Mouse (Mus musculus): ENCODE measurements around the gene Def8.
"Not testable (repeated sequence)": the region's sequence is repeated elsewhere in the genome, so short reads cannot be mapped to it uniquely, and the experiment has no call there.

The Def8 gene

GRCm38 (mm10) chr8:123414255-123414654 is 9.1 kb upstream of the Def8 start:
- no peak for DNase-seq (ENCODE audit: low spot score)

DNA sequence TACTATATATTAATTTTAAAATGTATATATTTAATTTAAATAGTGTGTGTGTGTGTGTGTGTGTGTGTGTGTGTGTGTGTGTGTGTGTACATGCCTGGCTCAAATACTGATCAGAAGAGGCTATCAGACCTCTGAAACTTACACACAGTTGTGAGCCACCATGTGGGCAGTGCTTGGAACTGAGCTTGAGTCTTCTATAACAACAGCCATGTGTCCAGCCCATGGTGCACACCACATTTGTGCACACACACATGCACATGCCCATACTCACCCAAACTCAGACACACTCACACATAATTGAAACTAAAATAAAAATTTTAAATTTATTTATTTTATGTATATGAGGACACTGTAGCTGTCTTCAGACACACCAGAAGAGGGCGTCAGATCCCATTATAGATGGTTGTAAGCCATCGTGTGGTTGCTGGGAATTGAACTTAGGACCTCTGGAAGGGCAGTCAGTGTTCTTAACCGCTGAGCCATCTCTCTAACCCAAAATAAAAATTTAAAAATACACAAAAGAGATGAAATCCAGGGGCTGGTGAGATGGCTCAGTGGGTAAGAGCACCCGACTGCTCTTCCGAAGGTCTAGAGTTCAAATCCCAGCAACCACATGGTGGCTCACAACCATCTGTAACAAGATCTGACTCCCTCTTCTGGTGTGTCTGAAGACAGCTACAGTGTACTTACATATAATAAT is 8.2 kb upstream of the Def8 start:
- not testable (repeated sequence) for DNase-seq (ENCODE audit: low spot score)

GRCm38 (mm10) chr8:123415967-123416943 is 7.1 kb upstream of the Def8 start:
- no peak for DNase-seq (ENCODE audit: low spot score)

DNA sequence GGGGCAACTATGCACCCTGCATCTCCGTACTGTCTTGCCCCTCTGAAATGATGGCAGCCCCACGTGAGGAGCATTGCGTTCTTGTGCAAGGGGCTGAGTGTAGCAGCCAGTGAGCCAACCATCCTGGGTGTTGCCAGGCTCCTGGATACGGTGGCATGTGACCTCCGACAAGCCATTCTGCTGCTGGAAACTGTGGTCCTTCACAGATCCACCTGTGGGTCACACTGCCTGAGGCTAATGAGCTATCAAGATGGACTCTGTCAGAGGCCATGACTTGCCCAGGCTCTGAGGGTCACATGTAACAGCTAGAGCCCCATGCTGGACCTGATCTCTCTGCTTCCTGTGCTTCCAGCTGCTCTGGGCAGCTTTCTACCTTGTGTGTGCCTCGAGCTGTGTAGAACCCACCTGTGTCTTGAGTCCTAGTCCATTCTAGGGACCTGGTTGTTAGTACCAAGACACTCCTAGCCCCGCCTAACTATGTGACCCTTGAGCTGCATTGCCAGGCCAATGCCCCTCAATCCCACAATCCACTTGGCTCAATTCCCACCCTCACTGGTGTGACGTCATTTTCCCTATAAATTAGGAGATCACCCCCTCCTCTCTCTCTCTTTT is 6.3 kb upstream of the Def8 start:
- DNase-seq (ENCODE audit: low spot score), result no peak

DNA sequence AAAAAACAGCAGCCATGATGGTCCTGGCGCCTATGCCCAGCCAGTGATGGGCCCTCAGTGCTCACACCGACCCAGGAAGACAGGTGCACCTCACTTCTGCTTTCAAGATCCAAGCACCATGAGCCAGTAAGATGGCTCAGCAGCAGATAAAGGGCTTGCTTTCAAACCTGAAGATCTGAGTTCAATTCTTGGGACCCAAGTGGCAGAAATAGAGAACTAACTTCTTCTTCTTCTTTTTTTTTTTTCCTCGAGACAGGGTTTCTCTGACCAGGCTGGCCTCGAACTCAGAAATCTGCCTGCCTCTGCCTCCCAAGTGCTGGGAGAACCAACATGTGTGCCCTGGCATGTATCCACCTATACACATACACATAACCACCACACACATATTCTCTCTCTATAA is 3.6 kb upstream of the Def8 start:
- no peak for DNase-seq (ENCODE audit: low spot score)

DNA sequence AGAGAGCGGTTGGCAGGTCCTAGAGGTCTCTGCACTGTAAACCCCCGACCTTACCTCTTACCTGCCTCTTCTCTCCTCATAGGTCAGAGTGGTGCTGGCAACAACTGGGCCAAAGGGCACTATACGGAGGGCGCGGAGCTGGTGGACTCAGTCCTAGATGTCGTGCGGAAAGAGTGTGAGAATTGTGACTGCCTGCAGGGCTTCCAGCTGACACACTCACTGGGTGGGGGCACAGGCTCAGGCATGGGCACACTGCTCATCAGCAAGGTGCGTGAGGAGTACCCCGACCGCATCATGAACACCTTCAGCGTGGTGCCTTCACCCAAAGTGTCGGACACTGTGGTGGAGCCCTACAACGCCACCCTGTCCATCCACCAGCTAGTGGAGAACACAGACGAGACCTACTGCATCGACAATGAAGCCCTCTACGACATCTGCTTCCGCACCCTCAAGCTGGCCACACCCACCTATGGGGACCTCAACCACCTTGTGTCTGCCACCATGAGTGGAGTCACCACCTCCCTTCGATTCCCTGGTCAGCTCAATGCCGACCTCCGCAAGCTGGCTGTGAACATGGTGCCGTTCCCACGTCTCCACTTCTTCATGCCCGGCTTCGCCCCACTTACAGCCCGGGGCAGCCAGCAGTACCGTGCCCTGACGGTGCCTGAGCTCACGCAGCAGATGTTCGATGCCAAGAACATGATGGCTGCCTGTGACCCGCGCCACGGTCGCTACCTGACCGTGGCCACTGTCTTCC is 2.6 kb upstream of the Def8 start:
- no peak for DNase-seq (ENCODE audit: low spot score)

DNA sequence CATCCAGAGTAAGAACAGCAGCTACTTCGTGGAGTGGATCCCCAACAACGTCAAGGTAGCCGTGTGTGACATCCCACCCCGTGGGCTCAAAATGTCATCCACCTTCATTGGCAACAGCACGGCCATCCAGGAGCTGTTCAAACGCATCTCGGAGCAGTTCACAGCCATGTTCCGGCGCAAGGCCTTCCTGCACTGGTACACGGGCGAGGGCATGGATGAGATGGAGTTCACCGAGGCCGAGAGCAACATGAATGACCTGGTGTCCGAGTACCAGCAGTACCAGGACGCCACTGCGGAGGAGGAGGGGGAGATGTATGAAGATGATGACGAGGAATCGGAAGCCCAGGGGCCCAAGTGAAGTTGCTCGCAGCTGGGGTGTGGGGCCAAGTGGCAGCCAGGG is 2.0 kb upstream of the Def8 start:
- DNase-seq (ENCODE audit: low spot score), result no peak

DNA sequence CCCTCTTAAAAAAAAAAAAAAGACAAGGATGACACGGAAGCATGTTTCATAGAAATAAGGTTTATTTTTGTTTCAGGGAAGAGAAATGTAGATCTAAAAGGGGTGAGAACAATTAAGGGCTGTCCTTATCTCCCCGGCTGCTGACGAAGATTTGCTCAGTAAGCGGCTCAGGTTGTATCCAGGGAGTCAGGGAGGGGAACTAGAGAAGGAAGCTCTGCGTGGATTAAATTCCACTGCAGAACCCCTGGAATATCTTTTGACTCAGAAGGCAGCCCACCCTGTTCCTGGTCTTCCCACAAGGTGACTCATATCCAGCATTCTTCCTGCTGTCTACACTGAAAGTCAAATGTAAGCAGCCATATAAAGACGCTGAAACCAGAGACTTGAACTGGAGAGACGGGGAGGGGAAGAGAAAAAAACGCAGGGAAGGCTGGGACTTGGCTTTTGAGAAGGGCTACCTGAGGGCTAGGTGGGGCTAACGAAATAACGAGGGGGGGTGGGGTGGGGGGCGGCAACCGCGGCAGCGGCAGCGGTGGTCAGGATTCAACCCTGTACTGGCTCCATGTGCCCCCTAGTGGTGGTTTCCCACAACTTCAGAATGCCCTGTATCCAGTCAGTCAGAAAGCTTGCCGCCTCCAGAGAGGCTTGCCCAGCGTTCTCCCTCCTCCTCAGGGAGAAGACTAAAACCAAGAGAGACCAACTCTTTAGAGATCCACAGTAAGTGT is 1.1 kb upstream of the Def8 start:
- DNase-seq (ENCODE audit: low spot score), result no peak

DNA sequence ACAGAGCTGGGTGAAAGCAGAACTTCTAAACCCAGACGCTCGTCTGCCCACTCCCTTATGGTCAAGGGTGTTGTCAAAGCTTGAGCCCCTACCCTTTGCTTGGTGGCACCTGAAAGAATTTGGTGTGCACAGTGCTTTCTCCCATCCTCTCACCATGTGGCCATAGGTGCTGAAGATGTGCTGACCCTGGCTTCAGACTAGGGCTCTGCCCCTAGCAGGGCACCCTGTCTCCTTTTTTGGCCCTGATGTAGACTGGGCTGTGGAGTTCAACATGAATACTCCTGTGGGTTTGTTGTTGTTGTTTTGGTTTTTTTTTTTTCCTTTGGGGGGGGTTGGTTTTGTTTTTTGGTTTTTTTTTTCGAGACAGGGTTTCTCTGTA is 557 bp upstream of the Def8 start:
- DNase-seq (ENCODE audit: low spot score), result no peak

DNA sequence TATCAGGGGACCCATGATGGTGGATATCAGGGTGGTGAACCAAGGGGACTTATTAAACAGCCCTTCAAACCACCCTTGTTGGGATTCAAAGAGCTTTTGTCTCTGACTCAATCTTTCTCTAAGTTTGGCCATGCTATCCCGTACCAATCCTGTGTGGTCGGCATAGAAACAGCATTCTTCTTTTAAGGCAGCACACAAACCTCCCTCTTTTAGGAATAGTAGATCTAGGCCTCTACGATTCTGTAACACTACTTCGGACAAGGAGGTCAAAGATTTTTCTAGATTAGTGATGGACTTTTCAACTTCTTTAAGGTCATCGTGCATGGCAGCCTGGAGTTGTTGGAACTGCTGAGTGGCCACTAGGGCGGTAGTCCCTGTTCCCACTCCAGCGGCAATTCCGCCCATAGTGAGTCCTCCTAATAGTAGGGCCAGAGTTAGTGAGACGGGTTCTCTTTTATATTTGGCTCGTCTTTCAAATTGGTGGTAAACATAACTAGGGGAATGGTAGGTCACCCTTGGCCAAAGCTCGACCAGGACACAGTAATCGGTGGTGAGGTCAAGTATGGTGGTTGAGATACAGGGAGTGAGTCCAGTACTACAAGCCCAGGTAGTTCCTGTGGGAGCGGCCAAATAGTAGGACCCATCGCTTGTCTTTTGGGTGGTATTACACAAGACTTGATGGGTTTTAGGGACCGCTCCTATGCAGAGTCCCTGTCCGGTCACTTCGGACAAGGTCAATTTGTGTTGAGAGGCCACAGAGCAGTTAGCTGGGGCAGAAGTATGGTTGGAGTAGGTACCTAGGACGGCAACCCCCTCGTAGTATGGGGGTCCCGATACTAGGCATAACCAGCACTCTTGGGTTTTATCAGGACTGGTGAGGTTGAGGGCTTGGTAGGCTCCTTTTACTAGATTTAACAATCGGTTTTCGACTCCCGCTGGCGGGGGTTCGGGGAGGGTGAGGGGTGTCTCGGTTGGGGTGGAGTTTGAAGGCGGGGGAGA is 3.5 kb downstream of the Def8 start:
- DNase-seq (ENCODE audit: low spot score), result no peak

GRCm38 (mm10) chr8:123427639-123428275 is 4.4 kb downstream of the Def8 start:
- DNase-seq (ENCODE audit: low spot score), result no peak

DNA sequence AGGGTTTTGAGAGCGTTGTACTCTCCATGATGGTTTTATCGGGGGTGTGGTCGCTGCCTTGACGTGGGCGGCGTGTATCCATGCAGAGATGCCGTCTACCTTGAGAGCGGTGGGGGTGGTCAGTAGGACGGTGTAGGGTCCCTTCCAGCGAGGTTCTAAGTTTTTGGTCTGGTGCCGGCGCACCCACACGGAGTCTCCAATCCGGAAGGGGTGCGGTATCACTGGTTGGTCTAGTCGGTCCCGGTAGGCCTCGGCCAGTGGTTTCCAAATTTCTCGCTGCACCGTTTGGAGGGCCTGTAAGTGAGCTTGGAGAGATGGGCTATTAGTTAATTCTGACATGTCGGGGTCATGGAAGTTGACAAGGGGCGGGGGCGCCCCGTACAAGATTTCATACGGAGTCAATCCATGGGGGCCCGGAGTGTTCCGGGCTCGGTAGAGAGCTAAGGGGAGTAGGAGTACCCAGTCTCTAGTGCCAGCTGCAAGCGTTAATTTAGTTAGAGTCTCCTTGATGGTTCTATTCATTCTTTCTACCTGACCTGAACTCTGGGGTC is 5.1 kb downstream of the Def8 start:
- no peak for DNase-seq (ENCODE audit: low spot score)

GRCm38 (mm10) chr8:123428939-123429721 is 5.8 kb downstream of the Def8 start:
- no peak for DNase-seq (ENCODE audit: low spot score)

DNA sequence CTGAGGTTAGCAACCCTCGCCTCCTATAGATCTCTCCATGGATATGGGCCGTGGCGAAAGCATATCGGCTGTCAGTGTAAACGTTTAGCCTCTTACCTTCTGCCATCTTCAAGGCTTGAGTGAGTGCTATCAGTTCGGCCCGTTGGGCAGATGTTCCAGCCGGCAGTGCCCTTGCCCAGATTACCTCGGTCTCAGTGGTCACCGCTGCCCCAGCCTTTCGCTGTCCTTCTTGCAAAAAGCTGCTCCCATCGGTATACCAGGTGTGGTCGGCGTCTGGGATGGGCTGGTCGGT is 6.3 kb downstream of the Def8 start:
- DNase-seq (ENCODE audit: low spot score), result not testable (repeated sequence)

DNA sequence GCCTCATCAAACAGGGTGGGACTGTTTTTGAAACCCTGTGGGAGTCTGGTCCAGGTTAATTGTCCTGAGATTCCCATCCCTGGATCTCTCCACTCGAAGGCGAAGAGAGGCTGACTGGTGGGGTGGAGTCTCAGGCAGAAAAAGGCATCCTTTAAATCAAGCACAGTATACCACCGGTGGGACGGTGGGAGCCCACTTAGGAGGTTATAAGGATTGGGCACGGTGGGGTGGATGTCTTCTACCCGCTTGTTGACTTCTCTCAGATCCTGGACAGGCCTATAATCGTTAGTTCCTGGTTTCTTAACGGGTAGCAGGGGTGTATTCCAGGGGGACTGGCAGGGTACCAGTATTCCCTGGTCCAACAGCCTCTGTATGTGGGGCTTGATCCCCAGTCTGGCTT is 7.6 kb downstream of the Def8 start:
- DNase-seq (ENCODE audit: low spot score), result not testable (repeated sequence)

GRCm38 (mm10) chr8:123431616-123432365 is 8.5 kb downstream of the Def8 start:
- DNase-seq (ENCODE audit: low spot score), result no peak

GRCm38 (mm10) chr8:123432381-123432780 is 9.1 kb downstream of the Def8 start:
- no peak for DNase-seq (ENCODE audit: low spot score)
